Mouse (Mus musculus): ENCODE results near the gene Tubal3.

Tubal3 gene

GRCm38 (mm10) chr13:3924483-3924882, 6.4 kb downstream of the Tubal3 start:
- no peak for DNase-seq (ENCODE audit: low read depth)

- no peak for DNase-seq (ENCODE audit: low read depth)
Measured at GRCm38 (mm10) chr13:3925632-3926031, 7.6 kb downstream of the Tubal3 start.

GRCm38 (mm10) chr13:3926046-3926445, 8.0 kb downstream of the Tubal3 start:
- no peak for DNase-seq (ENCODE audit: low read depth)

GRCm38 (mm10) chr13:3944699-3945098, 26.6 kb downstream of the Tubal3 start:
- no peak for DNase-seq (ENCODE audit: low read depth)

- DNase-seq (ENCODE audit: low read depth): no peak
Measured at GRCm38 (mm10) chr13:3945249-3945648, 27.2 kb downstream of the Tubal3 start, which contains the start of gene Ucn3. TSS of gene Ucn3 (minus strand) at chr13:3945349.

- DNase-seq (ENCODE audit: low read depth): no peak
Measured at GRCm38 (mm10) chr13:3947267-3947666, 29.2 kb downstream of the Tubal3 start.

- DNase-seq (ENCODE audit: low read depth): no peak
Measured at GRCm38 (mm10) chr13:3949477-3949876, 31.4 kb downstream of the Tubal3 start.

- DNase-seq (ENCODE audit: low read depth): no peak
Measured at GRCm38 (mm10) chr13:3951198-3951914, 33.3 kb downstream of the Tubal3 start.

GRCm38 (mm10) chr13:3968849-3969248, 50.8 kb downstream of the Tubal3 start:
- DNase-seq (ENCODE audit: low read depth): no peak

Data from naive thymus-derived CD4-positive, alpha-beta T cell, adult 2 months (primary cell).